Mouse (Mus musculus) limb, embryonic 14.5 days (tissue): ENCODE data around the gene Arsg. TPM values are rescaled to one million over a fixed set of nuclear protein-coding genes. Genes with fewer than 3 reads are reported as not detected.
A peak's percentile ranks its signal among the peaks of the same experiment; 100 is the strongest.

ENCODE experiments used
- ATAC-seq: fragments of 200-750 bp; cut with Nextera tagmentation; 2 replicates; pipeline ENCODE4 v1.8.0; 2017; ENCODE audit warnings: low read depth, moderate number of reproducible peaks, moderate TSS enrichment; ENCODE audit not compliant: low FRiP score
- DNase-seq: peaks from one replicate; pipeline ENCODE4 v3.0.0-alpha.2; 2015; ENCODE audit warnings: low spot score
- H3K27ac ChIP-seq: fragments of 300-500 bp; sonication (generic); replicated peaks from 2 replicates; pipeline ENCODE4 v1.5.1; 2014; ENCODE audit warnings: low read depth, mild to moderate bottlenecking, low read length, moderate library complexity, mixed read lengths
- H3K27me3 ChIP-seq: fragments of 300-500 bp; sonication (generic); 2 replicates; pipeline ENCODE4 v1.6.1; 2014; ENCODE audit warnings: low read length, mixed read lengths; ENCODE audit not compliant: control insufficient read depth, insufficient read depth
- H3K36me3 ChIP-seq: fragments of 300-500 bp; sonication (generic); 2 replicates; pipeline ENCODE4 v1.6.1; 2014; ENCODE audit warnings: mild to moderate bottlenecking, low read length, moderate library complexity, mixed read lengths; ENCODE audit not compliant: control insufficient read depth, insufficient read depth
- H3K4me1 ChIP-seq: fragments of 300-500 bp; sonication (generic); 2 replicates; pipeline ENCODE4 v1.6.1; 2014; ENCODE audit warnings: antibody characterized with exemption, low read length, mixed read lengths; ENCODE audit not compliant: control insufficient read depth, insufficient read depth
- H3K4me2 ChIP-seq: fragments of 300-500 bp; sonication (generic); replicated peaks from 2 replicates; pipeline ENCODE4 v1.6.1; 2014; ENCODE audit warnings: low read depth, mild to moderate bottlenecking, low read length, moderate library complexity; ENCODE audit not compliant: severe bottlenecking
- H3K4me3 ChIP-seq: fragments of 300-500 bp; sonication (generic); replicated peaks from 2 replicates; pipeline ENCODE4 v1.5.1; 2014; ENCODE audit warnings: low read length
- H3K9ac ChIP-seq: fragments of 300-500 bp; sonication (generic); 2 replicates; pipeline ENCODE4 v1.6.1; 2014; ENCODE audit warnings: mild to moderate bottlenecking, low read depth, low read length, moderate library complexity; ENCODE audit not compliant: severe bottlenecking
- H3K9me3 ChIP-seq: fragments of 300-500 bp; sonication (generic); 2 replicates; pipeline ENCODE4 v1.6.1; 2016; ENCODE audit warnings: low read length; ENCODE audit not compliant: control insufficient read depth
- POLR2A ChIP-seq: fragments of 200-500 bp; IDR thresholded peaks from 2 replicates; pipeline ENCODE4 v1.8.0; 2012; ENCODE audit warnings: inconsistent platforms, mild to moderate bottlenecking, moderate library complexity, borderline replicate concordance; ENCODE audit not compliant: insufficient read depth, insufficient read length; ENCODE audit errors: extremely low read depth
- WGBS: fragments of 180-500 bp; shearing (Covaris S2); extraction: QIAGEN DNeasy Blood & Tissue Kit; methylation state at CpG from one replicate; pipeline ENCODE4 v1.1.7; 2014; 5-methylcytosine and 5-hydroxymethylcytosine counted together
- polyA plus RNA-seq, 2 experiments: library from polyadenylated mRNA; depleted of rRNA in 1 of 2; stranded (reverse) in 1 of 2; unstranded in 1 of 2; fragments of >200 nt; fragmentation: Nextera tagmentation in 1 of 2; extraction: Ambion mirVana in 1 of 2; gene quantifications; 2 replicates each; pipeline versions ENCODE4 v1.2.1 to v1.2.3; 2012 to 2014

Gene Arsg
- polyA plus RNA-seq, 2 experiments = 3.2 to 5.3 TPM

DNA sequence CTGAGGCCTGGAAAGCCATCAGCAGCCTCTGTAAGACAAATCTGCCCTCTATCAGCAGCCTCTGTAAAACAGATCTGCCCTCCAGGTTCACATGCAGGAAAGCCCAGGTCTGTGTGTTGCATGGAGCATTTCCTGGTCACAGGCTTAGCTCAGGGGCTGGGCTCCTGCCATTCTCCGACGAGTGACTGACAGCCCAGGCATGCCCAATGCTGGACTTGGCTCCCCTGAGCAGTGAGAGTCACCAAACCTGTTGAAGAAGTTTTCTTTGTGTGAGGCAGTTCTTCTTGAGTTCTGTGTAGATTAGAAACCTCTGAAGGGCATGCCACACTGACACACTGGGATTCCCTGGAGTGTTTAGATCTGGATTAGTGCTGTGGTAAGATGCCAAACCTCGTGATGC, 81.3 kb downstream of the Arsg start:
- Histone ChIP-seq H3K27ac (no peak overlapping the region), H3K4me2 (no peak overlapping the region), H3K27me3 (no peaks in the 10 kb centered on the region), H3K9ac (no peak overlapping the region), H3K4me1 (no peaks in the 10 kb centered on the region), H3K4me3 (no peak overlapping the region), H3K36me3 (no peaks in the 10 kb centered on the region), H3K9me3 (no peaks in the 10 kb centered on the region)
- TF ChIP-seq POLR2A = no peak
- WGBS = 44% methylated on average over 3 of the region's 3 CpGs
- ATAC-seq (no peak), DNase-seq (peak; percentile 49)

DNA sequence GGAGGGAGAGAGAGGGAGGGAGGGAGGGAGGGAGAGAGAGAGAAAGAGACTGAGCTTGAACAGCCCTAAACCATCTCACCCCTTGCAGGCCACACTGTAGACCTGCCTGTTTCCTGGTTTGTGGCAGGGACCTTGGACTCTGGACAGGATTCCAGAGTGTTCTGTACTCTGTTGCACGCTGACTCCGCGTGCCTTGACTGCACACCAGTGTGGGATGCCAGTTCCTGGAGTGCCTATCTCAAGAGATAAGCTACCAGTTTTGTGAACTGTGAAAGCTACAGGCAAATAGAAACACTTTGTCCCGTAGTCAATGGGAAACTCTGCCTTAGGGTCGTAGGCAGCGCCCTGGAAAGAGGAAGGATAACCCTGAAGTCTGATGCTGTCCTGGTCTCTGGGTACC, 83.0 kb downstream of the Arsg start:
- Histone ChIP-seq H3K4me1 (peaks cover 2% of the 10 kb centered on the region; the same call in 1 of the 2 replicates), H3K36me3 (no peaks in the 10 kb centered on the region), H3K27me3 (no peaks in the 10 kb centered on the region), H3K9me3 (no peaks in the 10 kb centered on the region), H3K4me3 (no peak overlapping the region), H3K27ac (no peak overlapping the region), H3K4me2 (no peak overlapping the region), H3K9ac (no peak overlapping the region)
- DNase-seq = no peak
- ATAC-seq = no peak
- WGBS = 92% methylated on average over 6 of the region's 6 CpGs
- TF ChIP-seq POLR2A = no peak

GRCm38 (mm10) chr11:109557419-109557818, 84.2 kb downstream of the Arsg start:
- Histone ChIP-seq H3K4me1 (peaks cover 9% of the 10 kb centered on the region), H3K4me3 (no peak overlapping the region), H3K27me3 (no peaks in the 10 kb centered on the region), H3K9me3 (no peaks in the 10 kb centered on the region), H3K4me2 (no peak overlapping the region), H3K9ac (no peak overlapping the region), H3K36me3 (no peaks in the 10 kb centered on the region), H3K27ac (no peak overlapping the region)
- WGBS = 80% methylated on average over 11 of the region's 11 CpGs
- ATAC-seq (no peak), DNase-seq (no peak)
- no peak for TF ChIP-seq POLR2A

DNA sequence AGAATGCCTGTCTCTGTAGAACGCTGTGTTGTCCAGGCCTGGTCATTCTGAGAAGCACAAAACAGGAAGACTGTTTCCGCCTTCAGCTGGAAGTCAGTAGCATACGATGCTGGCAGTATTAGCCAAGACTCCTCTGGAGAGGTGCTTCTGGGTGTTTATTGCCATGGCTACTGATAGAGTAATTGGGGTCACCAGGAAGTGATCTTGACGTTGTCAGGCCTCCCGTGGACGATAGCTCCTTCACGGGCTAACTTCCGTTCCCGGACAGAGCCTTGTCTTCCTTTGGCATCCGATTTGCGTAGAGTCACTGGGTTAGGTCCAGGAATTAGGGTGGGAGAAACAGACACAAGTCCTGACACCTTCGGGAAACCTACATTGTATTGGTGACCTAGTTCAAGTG, 86.1 kb downstream of the Arsg start:
- H3K4me1 ChIP-seq = peaks cover 9% of the 10 kb centered on the region
- TF ChIP-seq POLR2A = no peak
- no peak overlapping the region for H3K4me3 ChIP-seq
- no peaks in the 10 kb centered on the region for H3K9me3 ChIP-seq
- ATAC-seq = no peak
- no peak overlapping the region for H3K9ac ChIP-seq
- DNase-seq = no peak
- no peaks in the 10 kb centered on the region for H3K27me3 ChIP-seq
- 79% methylated on average over 12 of the region's 12 CpGs for WGBS
- H3K4me2 ChIP-seq = no peak overlapping the region
- H3K27ac ChIP-seq = no peak overlapping the region
- no peaks in the 10 kb centered on the region for H3K36me3 ChIP-seq

- Histone ChIP-seq H3K27ac (no peak overlapping the region), H3K27me3 (no peaks in the 10 kb centered on the region), H3K4me2 (no peak overlapping the region), H3K36me3 (no peaks in the 10 kb centered on the region), H3K9ac (no peak overlapping the region), H3K9me3 (no peaks in the 10 kb centered on the region), H3K4me1 (peaks cover 9% of the 10 kb centered on the region), H3K4me3 (no peak overlapping the region)
- TF ChIP-seq POLR2A = no peak
- DNase-seq (peak; percentile 45), ATAC-seq (no peak; the same call in 1 of the 2 replicates)
- WGBS = 30% methylated on average over 9 of the region's 9 CpGs
These were observed 87.7 kb downstream of the Arsg start for GRCm38 (mm10) chr11:109560793-109561257.

DNA sequence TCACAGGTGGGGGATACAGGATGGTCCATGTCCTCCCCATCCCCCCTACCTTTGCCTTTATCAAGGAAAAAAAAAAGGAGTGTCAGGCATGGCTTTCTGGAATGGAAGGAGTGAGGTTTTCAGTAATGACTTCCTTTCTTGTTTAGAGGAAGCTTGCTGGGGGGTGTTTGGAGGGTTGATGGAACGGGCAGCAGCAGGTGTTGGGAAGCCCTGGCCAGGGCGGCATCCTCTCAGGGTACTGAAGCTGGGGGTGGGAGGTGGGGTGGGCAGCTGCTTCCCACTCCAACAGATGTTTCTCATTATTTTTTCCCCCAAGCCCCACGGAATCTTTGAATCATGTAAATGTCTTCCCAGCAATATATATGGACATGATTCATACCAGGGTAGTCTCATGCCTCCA, 88.3 kb downstream of the Arsg start:
- no peak for TF ChIP-seq POLR2A
- no peaks in the 10 kb centered on the region for H3K36me3 ChIP-seq
- WGBS = 29% methylated on average over 3 of the region's 3 CpGs
- no peaks in the 10 kb centered on the region for H3K27me3 ChIP-seq
- H3K27ac ChIP-seq = no peak overlapping the region
- H3K9ac ChIP-seq = no peak overlapping the region
- no peaks in the 10 kb centered on the region for H3K9me3 ChIP-seq
- ATAC-seq (no peak; the same call in 1 of the 2 replicates), DNase-seq (no peak)
- H3K4me3 ChIP-seq = no peak overlapping the region
- no peak overlapping the region for H3K4me2 ChIP-seq
- peaks cover 9% of the 10 kb centered on the region for H3K4me1 ChIP-seq
